Mouse (Mus musculus): ENCODE data around the gene Anapc1. TPM values are rescaled to one million over a fixed set of nuclear protein-coding genes. Genes with fewer than 3 reads are reported as not detected.

Gene Anapc1
- polyA plus RNA-seq, 1 experiment: 128 TPM

DNA sequence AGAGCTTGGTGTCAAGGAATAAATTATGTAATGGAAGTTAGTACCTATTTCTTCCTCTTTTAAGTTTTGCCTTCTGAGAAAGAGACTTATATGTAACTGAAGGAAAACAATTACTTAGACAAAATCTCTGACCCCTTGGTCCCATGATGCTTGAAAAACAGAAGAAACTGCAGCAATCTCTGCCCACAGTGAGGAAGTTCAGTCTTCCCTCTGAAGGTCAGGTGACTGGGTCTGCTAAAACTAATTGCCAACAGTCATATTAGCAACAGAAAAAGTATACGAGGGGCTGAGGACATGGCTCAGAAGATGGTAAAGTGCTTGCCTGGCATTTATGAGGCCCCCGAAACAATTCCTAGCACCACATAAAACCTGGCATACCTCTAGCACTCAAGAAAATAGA is 32.2 kb upstream of the Anapc1 start:
- H3K4me3 ChIP-seq (ENCODE audit: insufficient read depth, low read length): no peak overlapping the region
- H3K4me1 ChIP-seq (ENCODE audit: control insufficient read depth, insufficient read depth, low read length): peaks cover 5% of the 10 kb centered on the region
- TF ChIP-seq POLR2A (IDR thresholded peaks at IDR 0.05; ENCODE audit: low read depth, low read length): no peak
- TF ChIP-seq CTCF (IDR thresholded peaks at IDR 0.05; ENCODE audit: borderline replicate concordance, insufficient read depth, low read length): no peak
- H3K27ac ChIP-seq (ENCODE audit: insufficient read depth, low read length): no peak overlapping the region

DNA sequence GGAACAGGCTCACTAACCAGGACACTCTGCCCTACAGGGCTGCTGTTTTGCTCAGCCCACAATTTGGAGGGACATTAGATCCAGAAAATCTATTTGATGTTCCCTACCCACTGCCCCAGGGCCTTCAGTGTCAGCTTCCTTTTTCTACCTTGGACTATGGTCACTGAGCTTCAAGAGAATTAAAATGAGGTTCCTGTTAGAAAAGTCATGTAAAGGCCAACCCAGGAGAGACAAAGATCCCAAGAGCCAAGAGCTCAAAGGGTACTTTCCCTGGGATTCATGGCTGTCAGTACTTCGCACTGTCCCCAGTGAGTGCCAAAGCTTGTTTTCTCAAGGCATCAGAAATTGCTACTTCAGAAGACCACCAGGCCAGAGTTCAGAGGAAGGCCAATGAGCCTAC is 28.8 kb upstream of the Anapc1 start:
- Histone ChIP-seq H3K4me1 (ENCODE audit: control insufficient read depth, insufficient read depth, low read length) (peaks cover 11% of the 10 kb centered on the region), H3K27ac (ENCODE audit: insufficient read depth, low read length) (no peak overlapping the region), H3K4me3 (ENCODE audit: insufficient read depth, low read length) (no peak overlapping the region)
- TF ChIP-seq POLR2A (IDR thresholded peaks at IDR 0.05; ENCODE audit: low read depth, low read length) (no peak), CTCF (IDR thresholded peaks at IDR 0.05; ENCODE audit: borderline replicate concordance, insufficient read depth, low read length) (no peak)

DNA sequence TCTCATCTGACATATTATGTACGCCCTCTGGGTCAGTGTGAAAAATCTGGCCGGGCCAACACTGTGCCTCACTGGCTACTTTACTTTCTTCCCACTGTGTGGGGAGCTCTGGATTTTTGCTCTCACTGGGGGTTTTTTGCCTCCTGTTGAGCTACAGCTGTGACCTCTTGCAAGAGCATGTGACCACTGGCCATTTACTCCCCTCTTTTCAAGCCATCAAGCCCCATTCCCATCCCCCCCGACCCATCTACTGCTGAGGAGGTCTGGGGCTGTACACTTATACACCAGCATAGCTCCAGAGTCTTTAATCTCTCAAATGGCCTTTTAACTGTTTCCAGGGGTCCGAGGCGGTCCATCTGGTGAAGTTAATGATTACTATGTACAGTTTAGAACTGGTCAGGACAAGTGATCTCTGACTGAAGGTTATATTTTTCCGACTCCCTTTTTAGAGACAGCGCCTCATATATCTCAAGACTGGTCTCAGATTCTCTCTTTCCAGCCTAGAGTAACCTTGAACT is 27.6 kb upstream of the Anapc1 start:
- H3K4me3 ChIP-seq (ENCODE audit: insufficient read depth, low read length): no peak overlapping the region
- peaks cover 11% of the 10 kb centered on the region for H3K4me1 ChIP-seq (ENCODE audit: control insufficient read depth, insufficient read depth, low read length)
- no peak overlapping the region for H3K27ac ChIP-seq (ENCODE audit: insufficient read depth, low read length)
- TF ChIP-seq POLR2A (IDR thresholded peaks at IDR 0.05; ENCODE audit: low read depth, low read length) (no peak), CTCF (IDR thresholded peaks at IDR 0.05; ENCODE audit: borderline replicate concordance, insufficient read depth, low read length) (no peak)

GRCm38 (mm10) chr2:128713548-128714003 is 26.4 kb upstream of the Anapc1 start:
- H3K27ac ChIP-seq (ENCODE audit: insufficient read depth, low read length): peak overlapping the region; percentile 39
- TF ChIP-seq POLR2A (IDR thresholded peaks at IDR 0.05; ENCODE audit: low read depth, low read length) (no peak), CTCF (IDR thresholded peaks at IDR 0.05; ENCODE audit: borderline replicate concordance, insufficient read depth, low read length) (no peak)
- H3K4me1 ChIP-seq (ENCODE audit: control insufficient read depth, insufficient read depth, low read length): peaks cover 16% of the 10 kb centered on the region
- H3K4me3 ChIP-seq (ENCODE audit: insufficient read depth, low read length): no peak overlapping the region

DNA sequence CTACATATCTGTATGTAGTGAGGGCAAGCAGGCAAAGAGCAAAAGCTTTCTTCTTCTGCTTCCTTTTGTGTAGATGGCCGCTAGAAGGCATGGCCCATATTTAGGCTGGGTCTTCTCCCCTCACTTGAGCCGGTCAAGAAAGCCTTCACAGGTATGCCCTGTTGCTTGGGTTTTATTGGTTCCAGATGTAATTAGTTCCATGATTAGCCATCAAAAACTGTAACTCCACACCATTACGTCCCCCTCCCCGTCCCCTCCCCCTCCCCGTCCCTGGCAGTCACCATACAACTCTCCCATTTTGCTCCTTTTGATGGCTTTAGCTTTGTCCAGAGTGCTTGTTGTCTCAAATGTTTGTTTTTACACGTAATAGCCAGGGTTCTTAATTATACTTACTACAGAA is 25.7 kb upstream of the Anapc1 start:
- Histone ChIP-seq H3K4me3 (ENCODE audit: insufficient read depth, low read length) (no peak overlapping the region), H3K4me1 (ENCODE audit: control insufficient read depth, insufficient read depth, low read length) (peaks cover 16% of the 10 kb centered on the region)

DNA sequence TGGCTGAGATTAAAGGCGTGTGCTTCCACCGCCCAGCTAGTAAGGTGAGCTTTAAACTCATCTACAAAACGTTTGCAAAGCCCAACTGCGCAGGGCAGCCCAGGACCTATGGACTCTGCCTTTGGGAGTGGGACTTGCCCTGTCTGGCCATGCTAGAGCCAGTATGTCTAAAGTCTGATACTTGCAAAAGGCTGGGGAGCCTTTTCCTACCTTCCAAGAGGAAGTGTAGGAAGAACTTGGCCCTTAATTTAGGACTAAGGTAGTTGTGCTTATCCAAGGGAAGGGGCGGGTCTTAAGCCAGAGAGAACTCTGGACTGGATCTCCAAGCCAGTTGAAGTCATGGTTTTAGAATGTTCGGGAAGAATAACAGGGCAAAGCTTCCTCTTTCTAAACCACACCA is 23.4 kb upstream of the Anapc1 start:
- Histone ChIP-seq H3K27ac (ENCODE audit: insufficient read depth, low read length) (no peak overlapping the region), H3K4me1 (ENCODE audit: control insufficient read depth, insufficient read depth, low read length) (peaks cover 16% of the 10 kb centered on the region)

More for the DNA sequence above, 25.7 kb upstream of the Anapc1 start:
- 0 out of 2 replicates have a peak overlapping the region, but pooled peaks have one; percentile 8 for H3K27ac ChIP-seq (ENCODE audit: insufficient read depth, low read length)
- TF ChIP-seq POLR2A (IDR thresholded peaks at IDR 0.05; ENCODE audit: low read depth, low read length): no peak
- TF ChIP-seq CTCF (IDR thresholded peaks at IDR 0.05; ENCODE audit: borderline replicate concordance, insufficient read depth, low read length): no peak

GRCm38 (mm10) chr2:128709264-128709663 is 22.1 kb upstream of the Anapc1 start:
- H3K4me3 ChIP-seq (ENCODE audit: insufficient read depth, low read length): no peak overlapping the region
- peak overlapping the region; percentile 16; the same call in 1 of the 2 replicates for H3K27ac ChIP-seq (ENCODE audit: insufficient read depth, low read length)
- TF ChIP-seq CTCF (IDR thresholded peaks at IDR 0.05; ENCODE audit: borderline replicate concordance, insufficient read depth, low read length) (no peak), POLR2A (IDR thresholded peaks at IDR 0.05; ENCODE audit: low read depth, low read length) (no peak)
- H3K4me1 ChIP-seq (ENCODE audit: control insufficient read depth, insufficient read depth, low read length): peaks cover 10% of the 10 kb centered on the region

More for the DNA sequence above, 23.4 kb upstream of the Anapc1 start:
- no peak overlapping the region for H3K4me3 ChIP-seq (ENCODE audit: insufficient read depth, low read length)
- TF ChIP-seq POLR2A (IDR thresholded peaks at IDR 0.05; ENCODE audit: low read depth, low read length) (no peak), CTCF (IDR thresholded peaks at IDR 0.05; ENCODE audit: borderline replicate concordance, insufficient read depth, low read length) (no peak)

GRCm38 (mm10) chr2:128704474-128704873 is 17.3 kb upstream of the Anapc1 start:
- Histone ChIP-seq H3K27ac (ENCODE audit: insufficient read depth, low read length) (no peak overlapping the region), H3K4me1 (ENCODE audit: control insufficient read depth, insufficient read depth, low read length) (peaks cover 7% of the 10 kb centered on the region; the same call in 1 of the 2 replicates), H3K4me3 (ENCODE audit: insufficient read depth, low read length) (no peak overlapping the region)
- TF ChIP-seq CTCF (IDR thresholded peaks at IDR 0.05; ENCODE audit: borderline replicate concordance, insufficient read depth, low read length): no peak
- TF ChIP-seq POLR2A (IDR thresholded peaks at IDR 0.05; ENCODE audit: low read depth, low read length): no peak

- H3K4me3 ChIP-seq (ENCODE audit: insufficient read depth, low read length): peak overlapping the region; percentile 75
- TF ChIP-seq CTCF (IDR thresholded peaks at IDR 0.05; ENCODE audit: borderline replicate concordance, insufficient read depth, low read length): no peak
- no peak for TF ChIP-seq POLR2A (IDR thresholded peaks at IDR 0.05; ENCODE audit: low read depth, low read length)
- H3K27ac ChIP-seq (ENCODE audit: insufficient read depth, low read length): peak overlapping the region; percentile 53
- H3K4me1 ChIP-seq (ENCODE audit: control insufficient read depth, insufficient read depth, low read length): 0 out of 2 replicates have a peak, but pooled peaks cover 3% of the 10 kb centered on the region
Measured at GRCm38 (mm10) chr2:128699201-128699885, 12.2 kb upstream of the Anapc1 start.

GRCm38 (mm10) chr2:128698693-128699181 is 11.5 kb upstream of the Anapc1 start, which contains the start of gene Mertk:
TSS of gene Mertk (plus strand) at chr2:128698956.
- peak within 1 kb of the TSS; percentile 75 for H3K4me3 ChIP-seq (ENCODE audit: insufficient read depth, low read length)
- 0 out of 2 replicates have a peak, but pooled peaks cover 3% of the 10 kb centered on the region for H3K4me1 ChIP-seq (ENCODE audit: control insufficient read depth, insufficient read depth, low read length)
- peak within 1 kb of the TSS; percentile 86 for H3K27ac ChIP-seq (ENCODE audit: insufficient read depth, low read length)
- TF ChIP-seq POLR2A (IDR thresholded peaks at IDR 0.05; ENCODE audit: low read depth, low read length) (peak; percentile 95), CTCF (IDR thresholded peaks at IDR 0.05; ENCODE audit: borderline replicate concordance, insufficient read depth, low read length) (no peak)

Data from embryonic fibroblast, embryonic 13.5 days (primary cell).